Mouse (Mus musculus) limb, embryonic 14.5 days (tissue): ENCODE results near the gene Kdm4b. TPM values are rescaled to one million over a fixed set of nuclear protein-coding genes. Genes with fewer than 3 reads are reported as not detected.

Experiments used
- ATAC-seq: fragments of 200-750 bp; cut with Nextera tagmentation; 2 replicates; pipeline ENCODE4 v1.8.0; 2017; ENCODE audit warnings: low read depth, moderate number of reproducible peaks, moderate TSS enrichment; ENCODE audit not compliant: low FRiP score
- DNase-seq: peaks from one replicate; pipeline ENCODE4 v3.0.0-alpha.2; 2015; ENCODE audit warnings: low spot score
- H3K27ac ChIP-seq: fragments of 300-500 bp; sonication (generic); replicated peaks from 2 replicates; pipeline ENCODE4 v1.5.1; 2014; ENCODE audit warnings: low read depth, mild to moderate bottlenecking, low read length, moderate library complexity, mixed read lengths
- H3K27me3 ChIP-seq: fragments of 300-500 bp; sonication (generic); 2 replicates; pipeline ENCODE4 v1.6.1; 2014; ENCODE audit warnings: low read length, mixed read lengths; ENCODE audit not compliant: control insufficient read depth, insufficient read depth
- H3K36me3 ChIP-seq: fragments of 300-500 bp; sonication (generic); 2 replicates; pipeline ENCODE4 v1.6.1; 2014; ENCODE audit warnings: mild to moderate bottlenecking, low read length, moderate library complexity, mixed read lengths; ENCODE audit not compliant: control insufficient read depth, insufficient read depth
- H3K4me1 ChIP-seq: fragments of 300-500 bp; sonication (generic); 2 replicates; pipeline ENCODE4 v1.6.1; 2014; ENCODE audit warnings: antibody characterized with exemption, low read length, mixed read lengths; ENCODE audit not compliant: control insufficient read depth, insufficient read depth
- H3K4me2 ChIP-seq: fragments of 300-500 bp; sonication (generic); replicated peaks from 2 replicates; pipeline ENCODE4 v1.6.1; 2014; ENCODE audit warnings: low read depth, mild to moderate bottlenecking, low read length, moderate library complexity; ENCODE audit not compliant: severe bottlenecking
- H3K4me3 ChIP-seq: fragments of 300-500 bp; sonication (generic); replicated peaks from 2 replicates; pipeline ENCODE4 v1.5.1; 2014; ENCODE audit warnings: low read length
- H3K9ac ChIP-seq: fragments of 300-500 bp; sonication (generic); 2 replicates; pipeline ENCODE4 v1.6.1; 2014; ENCODE audit warnings: mild to moderate bottlenecking, low read depth, low read length, moderate library complexity; ENCODE audit not compliant: severe bottlenecking
- H3K9me3 ChIP-seq: fragments of 300-500 bp; sonication (generic); 2 replicates; pipeline ENCODE4 v1.6.1; 2016; ENCODE audit warnings: low read length; ENCODE audit not compliant: control insufficient read depth
- POLR2A ChIP-seq: fragments of 200-500 bp; IDR thresholded peaks from 2 replicates; pipeline ENCODE4 v1.8.0; 2012; ENCODE audit warnings: inconsistent platforms, mild to moderate bottlenecking, moderate library complexity, borderline replicate concordance; ENCODE audit not compliant: insufficient read depth, insufficient read length; ENCODE audit errors: extremely low read depth
- WGBS: fragments of 180-500 bp; shearing (Covaris S2); extraction: QIAGEN DNeasy Blood & Tissue Kit; methylation state at CpG from one replicate; pipeline ENCODE4 v1.1.7; 2014; 5-methylcytosine and 5-hydroxymethylcytosine counted together
- polyA plus RNA-seq, 2 experiments: library from polyadenylated mRNA; depleted of rRNA in 1 of 2; stranded (reverse) in 1 of 2; unstranded in 1 of 2; fragments of >200 nt; fragmentation: Nextera tagmentation in 1 of 2; extraction: Ambion mirVana in 1 of 2; gene quantifications; 2 replicates each; pipeline versions ENCODE4 v1.2.1 to v1.2.3; 2012 to 2014

Gene Kdm4b
- polyA plus RNA-seq (2012; rRNA removed) (36.4 and 47.3 TPM in 2 replicates), polyA plus RNA-seq (2014; fragmentation: Nextera tagmentation; extraction: Ambion mirVana) (36.0 and 37.0 TPM in 2 replicates)

GRCm38 (mm10) chr17:56325450-56326152, at the start of gene Kdm4b:
Kdm4b (plus strand) TSS chr17:56326062.
- peaks cover 25% of the 10 kb centered on the region for H3K36me3 ChIP-seq
- DNase-seq, result peak; percentile 99
- peak within 1 kb of the TSS; percentile 91 for H3K27ac ChIP-seq
- ATAC-seq, result peak; percentile 98
- H3K4me3 ChIP-seq, result peak within 1 kb of the TSS; percentile 90
- no peaks in the 10 kb centered on the region for H3K9me3 ChIP-seq
- peaks cover 16% of the 10 kb centered on the region for H3K4me1 ChIP-seq
- H3K27me3 ChIP-seq, result no peaks in the 10 kb centered on the region
- TF ChIP-seq POLR2A, result 0 out of 2 replicates have a peak, but pooled peaks have one; percentile 53
- WGBS, result under 1% methylated on average over 50 of the region's 57 CpGs
- H3K4me2 ChIP-seq, result peak within 1 kb of the TSS; percentile 91
- peak within 1 kb of the TSS; percentile 90 for H3K9ac ChIP-seq

DNA sequence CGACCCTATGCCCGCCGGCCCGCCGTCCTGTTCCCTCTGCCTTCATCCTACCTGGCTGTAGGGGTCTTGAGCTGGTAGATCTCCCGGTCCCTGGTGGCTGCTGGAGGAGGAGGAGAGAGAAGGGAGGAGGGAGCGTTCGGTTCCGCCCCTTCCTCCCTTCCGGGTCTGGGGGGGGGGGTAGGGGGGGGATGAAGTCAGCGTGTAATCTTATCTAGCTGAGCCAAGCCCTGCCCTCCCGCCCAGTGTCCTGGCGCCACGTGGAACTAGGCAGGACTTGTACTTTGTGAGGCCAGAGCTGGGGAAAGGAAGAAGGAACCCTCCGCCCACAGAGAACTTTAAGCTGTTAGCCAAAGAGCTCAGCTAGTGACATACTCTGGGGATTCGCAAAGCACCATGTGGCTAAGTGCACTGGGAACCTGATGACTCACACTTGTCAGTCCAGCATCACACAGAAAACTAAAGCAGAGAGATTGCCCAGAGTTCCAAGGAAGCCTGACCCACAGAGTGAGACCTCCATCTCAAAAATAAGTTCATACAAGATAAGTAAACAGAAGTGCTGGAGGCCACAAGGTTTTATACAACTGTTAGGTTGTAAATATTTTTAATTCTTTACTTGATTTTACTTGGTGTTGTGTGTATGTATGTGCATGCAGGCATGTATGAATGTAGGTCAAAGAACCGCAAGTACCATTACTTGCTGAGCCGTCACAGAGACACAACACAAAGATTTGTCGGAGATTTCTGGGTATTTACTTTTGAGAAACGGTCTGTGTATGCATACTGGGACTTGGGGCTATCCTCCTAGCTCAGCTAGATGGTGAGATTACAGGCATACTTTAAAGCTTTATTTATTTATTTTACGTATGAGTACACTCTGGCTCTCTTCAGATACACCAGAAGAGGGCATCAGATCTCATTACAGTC, 49.0 kb upstream of the Kdm4b start, which contains the start of gene Ticam1:
TSS of gene Ticam1 (minus strand) at position 144 of the 924 bp plus-strand sequence.
- Histone ChIP-seq H3K4me1 (peaks cover 11% of the 10 kb centered on the region), H3K4me3 (peak within 1 kb of the TSS; percentile 59), H3K4me2 (peak within 1 kb of the TSS; percentile 71), H3K27me3 (no peaks in the 10 kb centered on the region), H3K9ac (peak within 1 kb of the TSS; percentile 72), H3K9me3 (no peaks in the 10 kb centered on the region), H3K27ac (peak within 1 kb of the TSS; percentile 88), H3K36me3 (peaks cover 34% of the 10 kb centered on the region)
- peak; percentile 94 for ATAC-seq
- DNase-seq, result peak; percentile 96
- 8% methylated on average over 16 of the region's 21 CpGs for WGBS
- TF ChIP-seq POLR2A, result no peak

DNA sequence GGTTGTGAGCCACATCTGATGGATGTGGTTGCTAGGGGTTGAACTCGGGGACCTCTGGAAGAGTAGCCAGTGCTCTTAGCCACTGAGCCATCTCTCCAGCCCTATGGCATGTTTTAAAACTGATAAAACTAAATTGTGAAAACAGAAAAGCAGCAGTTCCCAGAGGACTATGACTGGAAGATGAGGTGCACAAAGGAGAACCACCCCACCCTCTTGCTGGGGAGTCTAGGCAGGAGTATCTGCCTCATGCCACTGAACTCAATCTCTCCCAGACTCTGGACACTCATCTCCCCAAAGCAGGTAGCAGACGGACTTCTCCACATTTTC, 48.3 kb upstream of the Kdm4b start:
- Histone ChIP-seq H3K27me3 (no peaks in the 10 kb centered on the region), H3K9me3 (no peaks in the 10 kb centered on the region), H3K36me3 (peaks cover 35% of the 10 kb centered on the region), H3K4me1 (peaks cover 11% of the 10 kb centered on the region), H3K27ac (peak overlapping the region; percentile 88), H3K9ac (no peak overlapping the region), H3K4me3 (peak overlapping the region; percentile 59; the same call in 1 of the 2 replicates), H3K4me2 (peak overlapping the region; percentile 71)
- ATAC-seq (no peak), DNase-seq (no peak)
- no peak for TF ChIP-seq POLR2A
- 55% methylated on average over 2 of the region's 2 CpGs for WGBS

DNA sequence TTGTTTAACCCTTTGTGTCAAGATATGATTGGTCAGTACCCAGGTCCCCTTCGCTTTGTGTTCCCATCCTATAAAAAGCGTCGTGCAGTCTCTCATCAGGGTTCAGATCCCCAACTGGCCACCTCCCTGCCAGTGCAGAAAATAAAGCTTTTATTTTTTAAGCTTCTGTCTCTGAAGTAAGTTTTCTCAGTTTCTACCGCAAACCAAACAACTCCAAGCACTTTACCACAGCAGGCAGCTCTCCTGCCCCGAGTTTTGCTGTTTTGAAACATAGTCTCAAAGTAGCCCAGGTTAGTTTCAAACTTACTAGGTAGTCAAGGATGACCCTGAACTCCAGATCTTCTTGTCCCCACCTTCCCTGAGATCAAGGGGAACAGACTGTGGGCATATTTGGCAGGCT, 47.5 kb upstream of the Kdm4b start:
- H3K4me2 ChIP-seq, result no peak overlapping the region
- no peak for TF ChIP-seq POLR2A
- peaks cover 11% of the 10 kb centered on the region for H3K4me1 ChIP-seq
- H3K4me3 ChIP-seq, result no peak overlapping the region
- H3K9ac ChIP-seq, result no peak overlapping the region
- WGBS, result 90% methylated on average over 5 of the region's 5 CpGs
- H3K27me3 ChIP-seq, result no peaks in the 10 kb centered on the region
- no peak for ATAC-seq
- H3K36me3 ChIP-seq, result peaks cover 40% of the 10 kb centered on the region
- DNase-seq, result no peak
- H3K27ac ChIP-seq, result no peak overlapping the region
- no peaks in the 10 kb centered on the region for H3K9me3 ChIP-seq

DNA sequence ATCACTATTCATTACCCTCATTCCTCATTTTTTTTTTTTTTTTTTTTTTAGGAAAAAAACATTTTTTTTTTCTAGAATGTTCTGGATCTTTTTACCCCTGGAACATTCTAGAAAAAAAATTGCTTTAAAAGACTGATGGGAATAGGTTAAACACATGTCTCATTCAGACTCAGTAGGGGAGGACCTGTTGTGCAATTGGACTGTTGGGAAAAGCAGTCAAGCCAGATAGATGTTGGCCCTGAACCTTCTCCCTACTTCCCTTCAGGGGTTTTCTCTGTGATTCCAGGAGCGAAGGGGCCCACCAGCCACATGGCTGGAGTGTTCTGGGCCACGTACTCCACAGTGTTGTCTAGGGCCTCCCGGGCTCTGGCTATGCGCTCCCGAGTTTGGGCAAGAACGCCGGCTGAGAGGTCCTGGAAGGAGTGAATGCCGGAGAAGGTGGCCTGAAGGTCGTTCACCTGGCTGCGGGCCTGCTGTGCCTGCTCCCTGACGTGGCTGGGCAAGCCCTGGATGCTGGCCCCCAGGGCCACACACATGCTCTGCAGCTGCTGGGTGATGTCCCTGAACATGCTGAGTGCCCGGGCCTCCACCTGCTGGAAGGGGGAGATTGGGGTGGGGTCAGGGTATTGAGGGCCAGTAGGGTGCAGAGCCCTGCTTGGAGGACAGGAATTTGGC, 46.2 kb upstream of the Kdm4b start:
- Histone ChIP-seq H3K4me3 (no peak overlapping the region), H3K27ac (no peak overlapping the region), H3K9ac (no peak overlapping the region), H3K4me2 (no peak overlapping the region), H3K27me3 (no peaks in the 10 kb centered on the region), H3K36me3 (peaks cover 46% of the 10 kb centered on the region), H3K4me1 (peaks cover 11% of the 10 kb centered on the region), H3K9me3 (no peaks in the 10 kb centered on the region)
- DNase-seq (no peak), ATAC-seq (no peak)
- WGBS, result 84% methylated on average over 10 of the region's 12 CpGs
- no peak for TF ChIP-seq POLR2A
